Mouse (Mus musculus) CH12.LX (cell line): Measurements from ENCODE around the gene Fbln1. TPM values are rescaled to one million over a fixed set of nuclear protein-coding genes. Genes with fewer than 3 reads are reported as not detected.

Experiments used
- DNase-seq: peaks from one replicate; pipeline ENCODE4 v3.0.0-alpha.2; 2013; ENCODE audit errors: extremely low read depth
- H3K27ac ChIP-seq: 2 replicates; pipeline ENCODE4 v1.5.1; 2012; ENCODE audit warnings: low read depth, mild to moderate bottlenecking, control low read depth, moderate library complexity; ENCODE audit not compliant: insufficient read depth
- H3K27me3 ChIP-seq: replicated peaks from 2 replicates; pipeline ENCODE3; 2012; ENCODE audit warnings: inconsistent platforms
- H3K36me3 ChIP-seq, 2 experiments: replicated peaks in 1 of 2; 2 replicates each; pipeline versions ENCODE3 to v1.6.1; 2012; ENCODE audit warnings: inconsistent platforms in 1 of 2, low read length in 1 of 2, mild to moderate bottlenecking in 1 of 2, mixed read lengths in 1 of 2, moderate library complexity in 1 of 2; ENCODE audit not compliant: control insufficient read depth in 1 of 2, insufficient read depth in 1 of 2
- H3K4me1 ChIP-seq, 2 experiments: 2 replicates each; pipeline ENCODE4 v1.6.1; 2012; ENCODE audit warnings: inconsistent platforms in 1 of 2, moderate library complexity in 1 of 2; ENCODE audit not compliant: insufficient read depth in 2 of 2, control insufficient read depth in 1 of 2
- H3K4me2 ChIP-seq: 2 replicates; pipeline ENCODE4 v1.6.1; 2012; ENCODE audit warnings: low read depth, mild to moderate bottlenecking, control low read depth; ENCODE audit not compliant: poor library complexity, insufficient read depth, severe bottlenecking
- H3K4me3 ChIP-seq, 3 experiments: fragments of 150-350 bp in 1 of 3; sonication (generic) in 1 of 3; replicated peaks in 1 of 3; 2 replicates each; pipeline versions ENCODE3 to v1.5.1; 2011 to 2012; ENCODE audit warnings: low read depth in 2 of 3, low read length in 2 of 3, mild to moderate bottlenecking in 2 of 3, moderate library complexity in 2 of 3, control low read depth in 1 of 3, improper control_type of control experiment in 1 of 3, inconsistent platforms in 1 of 3, mixed read lengths in 1 of 3; ENCODE audit not compliant: poor library complexity in 1 of 3
- H3K79me2 ChIP-seq: replicated peaks from 2 replicates; pipeline ENCODE4 v1.6.1; 2012; ENCODE audit warnings: mild to moderate bottlenecking, moderate library complexity; ENCODE audit not compliant: control insufficient read depth, poor library complexity, insufficient read depth, severe bottlenecking; ENCODE audit errors: extremely low read depth
- H3K9ac ChIP-seq: 2 replicates; pipeline ENCODE4 v1.6.1; 2012; ENCODE audit warnings: low read depth, mild to moderate bottlenecking, control low read depth, moderate library complexity; ENCODE audit not compliant: insufficient read depth
- H3K9me3 ChIP-seq: replicated peaks from 2 replicates; pipeline ENCODE3; 2012; ENCODE audit warnings: low read length, inconsistent platforms, mixed read lengths
- CHD2 ChIP-seq: IDR thresholded peaks from 2 replicates; pipeline ENCODE4 v1.6.1; 2011; ENCODE audit warnings: low read length, improper control_type of control experiment
- CTCF ChIP-seq, 2 experiments: IDR thresholded peaks in 1 of 2; conservative IDR thresholded peaks in 1 of 2; 2 replicates each; pipeline ENCODE4 v1.5.1; 2011 to 2012; ENCODE audit warnings: low read depth in 2 of 2, low read length in 2 of 2, improper control_type of control experiment in 1 of 2, inconsistent platforms in 1 of 2, mild to moderate bottlenecking in 1 of 2, moderate library complexity in 1 of 2
- ELF1 ChIP-seq: IDR thresholded peaks from 2 replicates; pipeline ENCODE4 v1.6.1; 2014; ENCODE audit warnings: low read depth, mild to moderate bottlenecking, inconsistent platforms, low read length, improper control_type of control experiment
- EP300 ChIP-seq: IDR thresholded peaks from 2 replicates; pipeline ENCODE4 v1.6.1; 2011; ENCODE audit warnings: low read length, improper control_type of control experiment
- ETS1 ChIP-seq: conservative IDR thresholded peaks from 2 replicates; pipeline ENCODE4 v1.6.1; 2012; ENCODE audit warnings: low read depth, mild to moderate bottlenecking, inconsistent platforms, low read length, improper control_type of control experiment, moderate library complexity
- GABPA ChIP-seq: IDR thresholded peaks from 2 replicates; pipeline ENCODE4 v1.6.1; 2012; ENCODE audit warnings: low read depth, low read length, improper control_type of control experiment, inconsistent platforms; ENCODE audit not compliant: insufficient replicate concordance
- IRF4 ChIP-seq: IDR thresholded peaks from 2 replicates; pipeline ENCODE4 v1.6.1; 2014; ENCODE audit warnings: low read depth, mild to moderate bottlenecking, inconsistent platforms, low read length, improper control_type of control experiment
- KAT2A ChIP-seq: IDR thresholded peaks from 2 replicates; pipeline ENCODE4 v1.6.1; 2012; ENCODE audit warnings: low read length, improper control_type of control experiment, inconsistent platforms; ENCODE audit not compliant: insufficient replicate concordance
- PAX5 ChIP-seq: IDR thresholded peaks from 2 replicates; pipeline ENCODE4 v1.6.1; 2012; ENCODE audit warnings: low read length, inconsistent platforms, mixed read lengths
- POLR2A ChIP-seq: IDR thresholded peaks from 2 replicates; pipeline ENCODE4 v1.6.1; 2011; ENCODE audit warnings: low read depth, mild to moderate bottlenecking, improper control_type of control experiment, low read length
- POLR2AphosphoS2 ChIP-seq: IDR thresholded peaks from 2 replicates; pipeline ENCODE4 v1.6.1; 2011; ENCODE audit warnings: low read depth, low read length, improper control_type of control experiment
- RAD21 ChIP-seq: IDR thresholded peaks from 2 replicates; pipeline ENCODE4 v1.6.1; 2011; ENCODE audit warnings: low read depth, mild to moderate bottlenecking, low read length, improper control_type of control experiment, moderate library complexity
- RCOR1 ChIP-seq: conservative IDR thresholded peaks from 2 replicates; pipeline ENCODE4 v1.6.1; 2012; ENCODE audit warnings: low read depth, mild to moderate bottlenecking, inconsistent platforms, low read length, improper control_type of control experiment
- SMC3 ChIP-seq: IDR thresholded peaks from 2 replicates; pipeline ENCODE4 v1.6.1; 2011; ENCODE audit warnings: low read depth, low read length, improper control_type of control experiment
- TBP ChIP-seq: conservative IDR thresholded peaks from 2 replicates; pipeline ENCODE4 v1.6.1; 2011; ENCODE audit warnings: low read depth, low read length, improper control_type of control experiment
- USF1 ChIP-seq: IDR thresholded peaks from 2 replicates; pipeline ENCODE4 v1.6.1; 2014; ENCODE audit warnings: low read depth, mild to moderate bottlenecking, inconsistent platforms, low read length, improper control_type of control experiment
- USF2 ChIP-seq: conservative IDR thresholded peaks from 2 replicates; pipeline ENCODE4 v1.6.1; 2011; ENCODE audit warnings: low read depth, low read length, improper control_type of control experiment
- ZC3H11A ChIP-seq: IDR thresholded peaks from 2 replicates; pipeline ENCODE4 v1.6.1; 2012; ENCODE audit warnings: low read depth, mild to moderate bottlenecking, inconsistent platforms, low read length, improper control_type of control experiment
- ZNF384 ChIP-seq: IDR thresholded peaks from 2 replicates; pipeline ENCODE4 v1.6.1; 2012; ENCODE audit warnings: low read depth, low read length, improper control_type of control experiment, inconsistent platforms
- dilution Hi-C: fragments of 300-500 bp; cut with MboI; formaldehyde crosslinking; loops from 2 replicates; pipeline ENCODE4 v1.14.3; 2020; ENCODE audit warnings: low sequenced_read_pairs; ENCODE audit not compliant: extremely low pct_unique_long_range_greater_than_20kb, extremely low pct_ligation_motif_present
- in situ Hi-C: fragments of 300-500 bp; cut with MboI; formaldehyde crosslinking; loops from 3 replicates; pipeline ENCODE4 v1.14.3; 2019; ENCODE audit warnings: low sequenced_read_pairs, low pct_ligation_motif_present, low pct_unique_long_range_greater_than_20kb, mixed read lengths
- polyA plus RNA-seq: library from polyadenylated mRNA; unstranded; fragments of >175 nt; gene quantifications from 2 replicates; pipeline ENCODE4 v1.2.1, GENCODE M21; 2012; ENCODE audit warnings: low read depth; ENCODE audit not compliant: insufficient read length
- total RNA-seq, 2 experiments: library from RNA; depleted of rRNA; stranded (reverse); fragments of 300-350 nt in 1 of 2; fragments of >200 nt in 1 of 2; gene quantifications; 2 replicates each; pipeline ENCODE4 v1.2.3; 2012 to 2014

Fbln1 gene
- total and polyA plus RNA-seq, 3 experiments = 1.4 TPM; not detected in 2

DNA sequence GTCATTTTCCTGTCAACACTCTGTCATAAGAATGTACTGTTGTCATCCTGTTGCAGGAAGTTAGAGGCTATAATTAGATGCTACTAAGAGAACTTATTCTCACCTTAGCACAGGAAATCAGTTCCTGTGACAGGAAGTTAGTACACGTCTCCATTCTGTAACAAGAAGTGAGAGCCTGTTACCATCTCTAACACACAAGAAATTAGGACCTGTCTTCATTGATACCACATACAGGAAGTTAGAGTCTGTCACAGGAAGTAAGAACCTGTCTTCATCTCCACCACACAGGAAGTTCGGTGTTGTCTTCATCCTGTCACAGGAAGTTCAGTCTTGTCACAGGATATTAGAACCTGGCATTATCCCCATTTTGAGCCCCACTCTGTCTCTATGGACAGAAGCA, 44.7 kb downstream of the Fbln1 start:
- no peak overlapping the region for H3K27ac ChIP-seq
- no peaks in the 10 kb centered on the region for H3K79me2 ChIP-seq
- H3K27me3 ChIP-seq = peaks cover 44% of the 10 kb centered on the region
- in situ Hi-C loops (no loop called here), dilution Hi-C loops (no loop called here)
- no peak overlapping the region for H3K4me3 ChIP-seq
- H3K36me3 ChIP-seq = no peaks in the 10 kb centered on the region
- no peaks in the 10 kb centered on the region for H3K9me3 ChIP-seq
- no peak for DNase-seq
- no peak overlapping the region for H3K9ac ChIP-seq
- TF ChIP-seq CHD2 (no peak), KAT2A (no peak), TBP (no peak), GABPA (no peak), ELF1 (no peak), IRF4 (no peak), POLR2A (no peak), ZC3H11A (no peak), PAX5 (no peak), USF2 (no peak)
- H3K4me1 ChIP-seq = 0 out of 4 replicates have a peak, but pooled peaks cover 0 to 4% of the 10 kb centered on the region in 2 experiments
- no peak overlapping the region for H3K4me2 ChIP-seq

DNA sequence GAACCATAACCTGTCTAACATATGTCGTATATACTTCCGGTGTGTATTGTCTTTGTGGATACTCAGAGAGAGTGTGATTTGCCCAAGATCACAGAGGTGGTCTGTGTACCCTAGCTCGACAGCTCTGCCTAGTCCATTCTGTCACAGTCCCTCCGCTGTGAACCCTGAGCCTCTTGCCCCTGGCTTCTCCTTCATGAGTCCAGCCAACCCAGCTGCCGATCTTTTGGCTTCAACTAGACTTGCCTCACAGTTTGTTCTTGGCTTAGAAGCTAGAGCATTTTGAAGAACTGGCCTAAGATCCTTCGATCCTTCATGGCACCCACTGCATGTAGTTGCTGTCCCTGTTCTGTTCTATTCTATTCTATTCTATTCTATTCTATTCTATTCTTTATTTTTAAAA, 46.7 kb downstream of the Fbln1 start:
- Histone ChIP-seq H3K9ac (no peak overlapping the region), H3K79me2 (no peaks in the 10 kb centered on the region), H3K9me3 (no peaks in the 10 kb centered on the region), H3K27ac (no peak overlapping the region), H3K4me2 (no peak overlapping the region), H3K36me3 (no peaks in the 10 kb centered on the region), H3K27me3 (peaks cover 24% of the 10 kb centered on the region), H3K4me1 (0 out of 4 replicates have a peak, but pooled peaks cover 0 to 4% of the 10 kb centered on the region in 2 experiments), H3K4me3 (no peak overlapping the region)
- dilution Hi-C loops = no loop called here
- in situ Hi-C loops = no loop called here
- no peak for DNase-seq
- TF ChIP-seq POLR2A = no peak

DNA sequence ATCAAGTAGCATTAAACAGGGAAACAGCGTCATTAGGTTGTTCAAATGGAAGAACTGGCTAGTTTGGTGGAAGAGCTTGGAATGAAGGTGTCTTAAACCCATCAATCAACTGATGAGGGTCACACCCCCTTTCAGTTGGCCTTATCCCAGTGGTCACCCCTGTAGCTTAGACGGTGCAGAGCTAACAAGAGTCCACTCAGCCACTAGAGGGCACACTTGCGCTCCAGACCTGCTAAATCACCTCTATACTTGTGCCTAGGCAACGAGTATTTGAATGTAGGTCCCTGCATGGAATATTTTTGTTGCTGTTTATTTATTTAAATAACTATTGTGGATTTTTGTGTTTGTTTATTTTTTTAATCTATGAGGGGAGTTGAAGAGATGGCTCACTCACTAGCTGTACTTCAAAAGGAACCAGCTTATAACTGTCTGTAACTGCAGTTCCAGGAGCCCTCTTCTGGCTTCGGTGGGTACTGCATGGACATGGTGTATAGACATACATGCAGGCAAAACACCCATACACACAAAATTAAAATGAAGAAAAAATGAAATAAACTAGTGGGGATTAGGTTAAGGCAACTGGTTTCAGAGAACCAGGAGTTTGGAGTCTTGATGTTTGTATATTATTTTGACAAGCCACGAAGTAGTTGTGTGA, 52.2 kb downstream of the Fbln1 start:
- TF ChIP-seq GABPA (no peak), RCOR1 (no peak), RAD21 (peak; percentile 40), ZNF384 (no peak), PAX5 (no peak), POLR2AphosphoS2 (no peak), EP300 (no peak), USF1 (no peak), CTCF (conservative IDR thresholded peaks at IDR 0.05 in 1 of 2, IDR thresholded peaks at IDR 0.05 in 1 of 2; ENCODE audit: low read depth in 2 of 2, low read length in 2 of 2) (peak; percentile 47 to 57), SMC3 (peak; percentile 52), ETS1 (no peak)
- H3K4me2 ChIP-seq = no peak overlapping the region
- in situ Hi-C loops (no loop called here), dilution Hi-C loops (no loop called here)
- peaks cover 39% of the 10 kb centered on the region for H3K27me3 ChIP-seq
- no peaks in the 10 kb centered on the region for H3K4me1 ChIP-seq
- H3K36me3 ChIP-seq = no peaks in the 10 kb centered on the region
- no peaks in the 10 kb centered on the region for H3K79me2 ChIP-seq
- H3K4me3 ChIP-seq = no peak overlapping the region
- DNase-seq = peak; percentile 57
- no peak overlapping the region for H3K9ac ChIP-seq
- H3K27ac ChIP-seq = no peak overlapping the region
- peaks cover 22% of the 10 kb centered on the region for H3K9me3 ChIP-seq
